Mouse (Mus musculus) telencephalon, adult 2 months (tissue): Measurements from ENCODE around the gene Chic1.

Experiments
- DNase-seq: peaks from one replicate; pipeline ENCODE4 v3.0.0-alpha.2; 2011; ENCODE audit warnings: low read depth, low spot score

Chic1 gene

GRCm38 (mm10) chrX:103356287-103356686, at the start of gene Chic1:
Gene Chic1, plus strand, starts transcription at chrX:103356476.
- DNase-seq = peak; percentile 72

DNA sequence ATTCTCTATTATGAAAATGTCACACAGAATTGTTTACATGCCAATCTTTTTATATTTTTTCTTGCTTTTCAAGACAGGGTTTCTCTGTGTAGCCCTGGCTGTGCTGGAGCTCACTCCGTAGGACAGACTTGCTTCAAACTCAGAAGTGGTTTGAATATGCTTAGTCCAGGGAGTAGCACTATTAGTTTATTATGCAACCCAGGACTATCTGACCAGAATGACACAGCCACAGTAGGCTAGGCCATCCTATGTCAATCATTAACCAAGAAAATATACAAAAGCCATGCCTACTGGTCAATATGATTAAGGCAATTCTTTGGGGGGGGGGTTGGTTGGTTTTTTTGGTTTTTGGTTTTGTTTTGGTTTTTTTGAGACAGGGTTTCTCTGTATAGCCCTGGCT, 48.0 kb upstream of the Chic1 start:
- no peak for DNase-seq

GRCm38 (mm10) chrX:103311723-103312122, 44.6 kb upstream of the Chic1 start:
- DNase-seq = no peak

GRCm38 (mm10) chrX:103314146-103314545, 42.1 kb upstream of the Chic1 start:
- no peak for DNase-seq

DNA sequence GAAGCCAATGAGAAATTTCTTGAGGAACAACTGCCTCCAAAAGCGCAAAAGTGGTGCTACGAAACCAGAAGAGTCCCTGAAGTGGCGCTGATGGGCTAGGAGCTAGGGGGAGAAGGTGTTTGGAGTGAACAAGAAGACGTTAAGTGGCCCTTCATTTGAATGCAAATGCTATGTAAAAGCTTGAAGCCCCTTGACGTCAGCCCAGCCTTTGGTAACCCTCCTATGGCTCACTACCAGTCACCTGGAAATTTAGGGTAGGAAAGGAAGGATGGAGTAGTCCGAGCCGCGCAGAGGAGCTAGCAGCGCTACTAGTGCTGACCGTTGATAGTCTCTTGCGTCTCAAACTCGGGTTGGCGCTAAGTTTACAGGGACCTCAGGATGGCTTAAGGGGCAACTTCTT, 35.1 kb upstream of the Chic1 start, which contains the start of gene Cdx4:
Gene Cdx4 (plus strand): TSS at position 253 of the 400 bp plus-strand sequence.
- DNase-seq = no peak

GRCm38 (mm10) chrX:103325900-103326299, 30.4 kb upstream of the Chic1 start:
- DNase-seq = no peak

DNA sequence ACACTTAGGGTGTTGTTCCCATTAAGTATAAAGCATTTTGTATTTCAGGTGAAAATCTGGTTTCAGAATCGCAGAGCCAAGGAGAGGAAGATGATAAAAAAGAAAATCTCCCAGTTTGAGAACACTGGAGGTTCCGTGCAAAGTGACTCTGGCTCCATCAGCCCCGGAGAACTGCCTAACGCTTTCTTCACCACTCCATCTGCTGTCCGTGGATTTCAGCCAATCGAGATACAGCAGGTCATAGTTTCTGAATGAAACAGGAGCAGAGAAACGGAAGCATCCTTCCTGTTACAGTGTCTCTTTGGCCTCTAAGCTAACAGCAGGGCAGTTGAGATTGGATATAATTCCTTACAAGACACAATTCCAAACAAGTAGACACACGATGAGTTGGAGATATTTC, 26.9 kb upstream of the Chic1 start:
- no peak for DNase-seq

- DNase-seq = no peak
Observed at GRCm38 (mm10) chrX:103331125-103331858, 25.0 kb upstream of the Chic1 start.

DNA sequence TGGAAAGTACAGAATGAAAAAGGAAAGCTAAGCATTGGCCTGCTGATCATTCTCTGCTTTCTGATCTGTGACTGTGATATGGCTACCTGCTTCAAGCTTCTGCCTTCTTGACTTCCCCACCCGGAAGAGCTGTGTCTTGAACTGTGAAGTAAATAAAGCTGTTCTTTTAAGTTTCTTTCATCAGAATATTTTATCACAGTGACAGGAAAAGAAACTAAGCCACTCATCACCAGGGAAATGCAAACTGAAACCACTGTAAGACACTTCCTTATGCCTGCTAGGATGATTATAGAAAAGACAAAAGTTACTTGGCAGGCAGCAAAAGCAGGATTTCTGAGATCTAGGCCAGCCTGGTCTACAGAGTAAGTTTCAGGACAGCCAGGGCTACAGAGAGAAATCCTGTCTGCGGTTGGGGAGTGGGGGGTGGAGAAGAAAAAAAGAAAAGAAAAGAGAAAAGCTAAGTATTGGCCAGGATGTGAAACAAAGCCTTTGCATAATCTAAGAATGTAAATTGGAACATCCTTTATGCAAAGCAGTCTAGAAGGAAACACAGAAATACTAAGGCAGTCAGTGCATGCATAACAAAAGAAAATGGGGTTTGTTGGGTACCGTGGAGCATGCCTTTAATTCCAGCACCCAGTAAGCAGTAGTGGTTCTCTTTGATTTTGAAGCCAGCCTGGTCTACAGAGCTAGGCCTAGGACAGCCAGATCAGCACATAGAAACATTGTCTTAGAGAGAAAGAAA, 14.7 kb upstream of the Chic1 start:
- DNase-seq = no peak

- DNase-seq = no peak
Observed at GRCm38 (mm10) chrX:103355784-103356183, 492 bp upstream of the Chic1 start.

GRCm38 (mm10) chrX:103356761-103357236, 523 bp downstream of the Chic1 start:
- no peak for DNase-seq

DNA sequence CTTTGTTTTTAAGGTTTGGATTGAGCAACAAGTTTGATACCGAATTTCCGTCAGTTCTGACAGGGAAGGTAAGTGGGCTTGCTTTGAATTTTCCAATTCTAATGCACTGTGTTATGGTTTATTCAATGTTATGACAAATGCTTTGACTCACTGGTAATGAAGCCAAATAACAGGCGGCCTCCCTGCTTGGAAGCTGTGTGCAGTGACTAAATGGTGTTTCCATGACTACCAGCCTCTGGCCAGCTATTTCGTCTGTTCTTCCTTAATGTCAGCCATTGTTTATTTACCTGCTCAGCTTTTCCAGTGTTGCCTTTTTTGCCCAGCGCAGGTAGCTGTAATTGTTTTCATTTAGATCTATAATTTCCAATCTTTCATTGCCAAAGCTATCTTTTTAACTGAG, 9.9 kb downstream of the Chic1 start:
- no peak for DNase-seq

DNA sequence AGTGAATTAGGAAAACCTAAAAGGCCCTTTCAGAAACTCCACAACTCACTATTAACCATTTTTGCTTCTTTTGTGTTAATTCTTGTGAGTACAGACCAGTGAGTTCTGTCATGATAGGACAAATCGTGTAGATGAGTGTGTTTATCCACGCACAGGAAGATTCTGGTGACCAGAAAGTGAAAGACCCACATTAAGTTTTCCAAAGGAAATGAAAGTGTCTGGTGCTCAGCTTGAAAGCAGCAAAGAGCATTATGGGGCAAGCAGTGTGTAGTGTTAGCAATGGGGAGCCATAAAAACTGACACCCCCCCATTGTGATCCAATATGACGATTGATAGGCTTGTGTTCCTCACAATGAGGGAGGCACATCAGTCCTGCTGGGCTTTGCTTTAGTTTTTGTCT, 12.4 kb downstream of the Chic1 start:
- DNase-seq = no peak

GRCm38 (mm10) chrX:103371221-103371620, 14.9 kb downstream of the Chic1 start:
- DNase-seq = no peak

GRCm38 (mm10) chrX:103371627-103372026, 15.4 kb downstream of the Chic1 start:
- DNase-seq = no peak

- DNase-seq = no peak
Observed at GRCm38 (mm10) chrX:103374250-103374649, 18.0 kb downstream of the Chic1 start.

- no peak for DNase-seq
Observed at GRCm38 (mm10) chrX:103384528-103384927, 28.3 kb downstream of the Chic1 start.

DNA sequence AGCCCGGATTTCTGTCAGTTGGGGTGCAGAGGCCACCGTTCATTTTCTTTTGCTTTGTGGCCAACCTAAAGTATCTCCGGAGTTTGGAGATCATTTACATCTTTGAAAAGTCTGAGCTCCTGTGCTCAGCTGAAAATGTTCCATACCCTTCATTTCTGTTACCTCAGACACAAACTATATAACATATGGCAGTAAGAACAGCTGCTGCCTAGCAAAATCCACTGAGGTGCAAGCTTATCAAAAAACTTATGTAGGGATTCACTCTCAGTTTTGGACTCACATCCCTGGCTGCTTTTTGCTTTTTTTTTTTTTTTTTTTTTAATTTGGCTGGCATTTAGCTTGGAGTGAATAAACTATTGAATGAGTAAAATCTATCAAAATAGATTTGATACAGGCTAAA, 31.9 kb downstream of the Chic1 start:
- no peak for DNase-seq

- DNase-seq = no peak
Observed at GRCm38 (mm10) chrX:103393841-103394240, 37.6 kb downstream of the Chic1 start.

DNA sequence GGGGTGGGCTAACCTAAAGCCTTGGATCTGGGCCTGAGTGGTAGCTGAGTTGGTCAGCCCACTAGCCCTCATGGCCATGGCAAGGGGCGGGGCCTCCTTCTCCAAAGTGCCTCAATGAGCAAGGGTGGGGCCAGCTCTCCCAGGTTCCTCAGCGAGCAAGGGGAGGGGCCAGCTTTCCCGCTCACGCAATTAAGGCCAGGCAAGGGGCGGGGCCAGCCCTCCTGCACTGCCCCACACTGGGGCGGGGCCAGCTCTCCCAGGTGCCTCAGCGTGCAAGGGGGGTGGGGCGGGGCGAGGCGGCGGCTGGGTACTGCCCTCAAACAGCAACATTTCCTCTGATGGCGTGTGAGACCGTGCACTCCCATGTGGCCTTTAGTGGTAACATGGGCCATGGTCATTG, 48.7 kb downstream of the Chic1 start:
- DNase-seq = no peak

DNA sequence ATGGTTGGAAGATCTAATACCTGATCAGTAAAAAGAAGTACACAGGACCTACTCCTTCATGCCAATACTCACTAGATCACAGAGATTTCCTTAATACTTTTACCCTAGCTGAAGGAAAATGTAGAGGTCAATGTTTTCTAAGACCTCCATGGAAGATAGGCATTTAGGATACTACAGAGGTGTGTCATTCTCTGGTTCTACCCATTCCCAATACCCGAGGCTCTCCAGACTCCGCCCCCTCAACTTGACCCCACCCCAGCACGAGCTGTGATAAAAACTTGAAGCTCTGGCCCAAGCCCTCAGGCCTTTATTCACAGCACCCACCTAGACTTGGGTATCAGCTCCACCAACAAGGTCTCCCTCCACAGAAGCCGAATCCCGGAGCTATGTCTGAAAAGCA, 57.9 kb downstream of the Chic1 start, which contains the start of gene Tsx:
Gene Tsx (plus strand): TSS at position 301 of the 400 bp plus-strand sequence.
- no peak for DNase-seq

DNA sequence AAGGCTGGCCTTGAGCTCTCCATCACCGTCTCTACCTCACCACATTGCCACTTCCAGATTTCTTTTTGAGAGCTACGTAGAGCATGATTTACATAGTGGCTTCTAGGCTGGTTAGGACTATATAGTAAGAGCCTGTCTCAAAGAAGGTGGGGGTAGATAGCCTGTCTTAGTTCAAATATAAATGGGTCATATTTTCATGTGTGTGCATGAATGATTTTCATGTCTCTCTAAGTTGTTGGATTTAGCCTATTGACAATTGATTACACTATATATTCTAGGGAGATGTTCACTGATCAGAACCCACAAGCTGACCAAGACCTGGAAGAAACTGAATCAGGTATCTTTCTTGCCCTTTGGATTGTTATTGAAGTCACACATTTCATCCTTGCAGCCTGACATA, 65.4 kb downstream of the Chic1 start, which contains the start of gene Gm26992:
Gene Gm26992 (plus strand): TSS at position 301 of the 400 bp plus-strand sequence.
- DNase-seq = no peak

- no peak for DNase-seq
Observed at GRCm38 (mm10) chrX:103427677-103428076, 71.4 kb downstream of the Chic1 start.
